In the genomic region with DNA sequence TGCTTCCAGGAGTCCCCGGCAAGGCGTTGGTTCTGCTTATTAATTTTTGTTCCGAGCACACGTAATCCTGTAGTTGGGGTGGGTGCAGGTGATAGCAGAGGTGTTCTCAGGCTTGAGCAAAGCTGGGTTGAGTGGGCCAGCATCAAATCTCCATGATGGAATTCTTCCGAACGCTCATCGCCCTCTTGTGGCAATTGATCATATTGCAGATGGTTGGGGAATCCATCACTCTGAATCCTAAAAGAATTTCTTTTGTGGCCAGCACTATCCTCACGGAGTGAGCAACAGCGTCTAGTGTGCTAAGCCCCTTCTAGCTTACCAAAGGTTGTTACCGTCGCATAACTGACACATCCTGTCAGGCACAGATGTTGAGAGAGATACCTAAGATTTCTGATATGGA, we compare ENCODE assay signal across 9 mouse cellular contexts. TPM values are rescaled to one million over a fixed set of nuclear protein-coding genes. Genes with fewer than 3 reads are reported as not detected.
DNase-seq lines count a peak whose midpoint lies in the region; ATAC-seq and TF ChIP-seq lines count a peak whose summit lies in the region.
"Had no signal": no experiment of that assay in that cellular context is flagged by ENCODE, and none has a peak within 500 bp of the region (broad histone marks: within the 10 kb centered on the region; RNA-seq: fewer than 3 reads in every experiment).

No protein-coding gene starts in this region.

- 11% methylated on average over 11 of the region's 11 CpGs for WGBS in kidney, adult 2 months
- 16% methylated on average over 11 of the region's 11 CpGs for WGBS in kidney, embryonic 16.5 days
- WGBS in embryonic facial prominence, embryonic 10.5 days: 18% methylated on average over 11 of the region's 11 CpGs
- 16% methylated on average over 11 of the region's 11 CpGs for WGBS in hindbrain, embryonic 13.5 days

- peak; percentile 68 for TF ChIP-seq CTCF in kidney, adult 2 months (conservative IDR thresholded peaks at IDR 0.05; ENCODE audit: insufficient read depth, insufficient read length, low read depth, low read length)

- DNase-seq in kidney, adult 2 months: peak; percentile 44
- DNase-seq in adrenal gland, postnatal 25 days: peak; percentile 59
- peak; percentile 75 for DNase-seq in embryonic facial prominence, embryonic 10.5 days (ENCODE audit: low spot score)
- DNase-seq in left cerebral cortex, postnatal 4 days: peak; percentile 71
- peak; percentile 53 for DNase-seq in naive thymus-derived CD4-positive, alpha-beta T cell, adult 2 months (ENCODE audit: low read depth)
- DNase-seq in thymus, postnatal 0 days (ENCODE audit: low spot score): peak; percentile 56

- H3K4me1 ChIP-seq in kidney, adult 2 months (ENCODE audit: control insufficient read depth, insufficient read depth, low read length): no peaks in the 10 kb centered on the region
- H3K4me1 ChIP-seq in kidney, embryonic 16.5 days (ENCODE audit: insufficient read depth, low read length): no peaks in the 10 kb centered on the region
- H3K4me1 ChIP-seq in embryonic facial prominence, embryonic 10.5 days: peaks cover 4% of the 10 kb centered on the region
- H3K4me1 ChIP-seq in hindbrain, embryonic 13.5 days (replicated peaks): no peaks in the 10 kb centered on the region

- H3K9me3 ChIP-seq in kidney, embryonic 16.5 days (ENCODE audit: low read length): no peaks in the 10 kb centered on the region
- H3K9me3 ChIP-seq in embryonic facial prominence, embryonic 10.5 days: no peaks in the 10 kb centered on the region
- no peaks in the 10 kb centered on the region for H3K9me3 ChIP-seq in hindbrain, embryonic 13.5 days
- H3K9me3 ChIP-seq: embryonic facial prominence, embryonic 12.5 days had no signal

- no peak overlapping the region for H3K27ac ChIP-seq in kidney, adult 2 months (ENCODE audit: insufficient read depth, low read depth, low read length)
- no peak overlapping the region for H3K27ac ChIP-seq in kidney, embryonic 16.5 days (ENCODE audit: low read length)
- no peak overlapping the region for H3K27ac ChIP-seq in embryonic facial prominence, embryonic 10.5 days (replicated peaks)
- H3K27ac ChIP-seq in hindbrain, embryonic 13.5 days: no peak overlapping the region
- H3K27ac ChIP-seq: embryonic facial prominence, embryonic 12.5 days had no signal

- H3K36me3 ChIP-seq in kidney, adult 2 months (ENCODE audit: control insufficient read depth, insufficient read depth, low read length): no peaks in the 10 kb centered on the region
- H3K36me3 ChIP-seq in kidney, embryonic 16.5 days (ENCODE audit: insufficient read depth, low read length): no peaks in the 10 kb centered on the region
- no peaks in the 10 kb centered on the region for H3K36me3 ChIP-seq in embryonic facial prominence, embryonic 10.5 days (replicated peaks)
- H3K36me3 ChIP-seq in hindbrain, embryonic 13.5 days: no peaks in the 10 kb centered on the region
- H3K36me3 ChIP-seq: embryonic facial prominence, embryonic 12.5 days had no signal

- intact Hi-C loops in left cerebral cortex, postnatal 4 days (cut with DNase I): loop anchor here (10.0 kb wide), 2 partner anchors 198 to 318 kb away; no protein-coding TSS in a partner anchor

- H3K27me3 ChIP-seq in kidney, adult 2 months (replicated peaks; ENCODE audit: control insufficient read depth, insufficient read depth, low read length): no peaks in the 10 kb centered on the region
- no peaks in the 10 kb centered on the region for H3K27me3 ChIP-seq in kidney, embryonic 16.5 days (ENCODE audit: insufficient read depth, low read length)
- no peaks in the 10 kb centered on the region for H3K27me3 ChIP-seq in embryonic facial prominence, embryonic 10.5 days (replicated peaks; ENCODE audit: low read depth, poor library complexity, severe bottlenecking)
- no peaks in the 10 kb centered on the region for H3K27me3 ChIP-seq in hindbrain, embryonic 13.5 days
- H3K27me3 ChIP-seq: embryonic facial prominence, embryonic 12.5 days had no signal

- H3K4me2 ChIP-seq in kidney, embryonic 16.5 days (replicated peaks; ENCODE audit: low read depth, low read length): no peak overlapping the region
- H3K4me2 ChIP-seq in hindbrain, embryonic 13.5 days: no peak overlapping the region
- H3K4me2 ChIP-seq: embryonic facial prominence, embryonic 12.5 days had no signal

- no peak overlapping the region for H3K4me3 ChIP-seq in kidney, adult 2 months (ENCODE audit: insufficient read depth, low read depth, low read length)
- H3K4me3 ChIP-seq in kidney, embryonic 16.5 days (ENCODE audit: low read length): no peak overlapping the region
- H3K4me3 ChIP-seq in embryonic facial prominence, embryonic 10.5 days: no peak overlapping the region
- H3K4me3 ChIP-seq in hindbrain, embryonic 13.5 days: no peak overlapping the region
- H3K4me3 ChIP-seq: embryonic facial prominence, embryonic 12.5 days had no signal

- no peak overlapping the region for H3K9ac ChIP-seq in kidney, embryonic 16.5 days (replicated peaks; ENCODE audit: low read length)
- no peak overlapping the region for H3K9ac ChIP-seq in hindbrain, embryonic 13.5 days
- H3K9ac ChIP-seq: embryonic facial prominence, embryonic 12.5 days had no signal

- no peak for TF ChIP-seq POLR2A in kidney, adult 2 months (IDR thresholded peaks at IDR 0.05; ENCODE audit: low read depth, low read length)

- no peak for ATAC-seq in kidney, embryonic 16.5 days (ENCODE audit: low FRiP score, low TSS enrichment)
- peak; percentile 59; the same call in 1 of the 2 replicates for ATAC-seq in hindbrain, embryonic 13.5 days (ENCODE audit: low FRiP score)

RNA-seq across cellular contexts. Expression of a gene that starts 14.4 kb away (rescaled TPM):
- polyA plus RNA-seq in kidney, adult 2 months (2012; rRNA removed): 0.06 and 0.23 TPM in 2 replicates
- polyA plus RNA-seq in kidney, embryonic 16.5 days (2015; fragmentation: Nextera tagmentation; extraction: Ambion mirVana): 2.3 and 2.4 TPM in 2 replicates
- 6.9 and 10.1 TPM in 2 replicates for total RNA-seq in adrenal gland, postnatal 25 days (2021)
- polyA plus RNA-seq in embryonic facial prominence, embryonic 10.5 days (2016; fragmentation: Nextera tagmentation; extraction: Ambion mirVana): 8.5 and 9.6 TPM in 2 replicates
- 21.8 and 23.4 TPM in 2 replicates for polyA plus RNA-seq in hindbrain, embryonic 13.5 days (2015; fragmentation: Nextera tagmentation; extraction: Ambion mirVana)
- total RNA-seq in left cerebral cortex, postnatal 4 days (2021): 10 to 100 TPM; 36.6 to 38.4 TPM
- 0.41 and 0.52 TPM in 2 replicates for polyA plus RNA-seq in thymus, postnatal 0 days (2015; fragmentation: Nextera tagmentation; extraction: Ambion mirVana)

RNA-seq across cellular contexts. Expression of a gene that starts 18.5 kb away (rescaled TPM):
- 0.22 and 0.49 TPM in 2 replicates for polyA plus RNA-seq in kidney, adult 2 months (2012; rRNA removed)
- polyA plus RNA-seq in kidney, embryonic 16.5 days (2015; fragmentation: Nextera tagmentation; extraction: Ambion mirVana): not detected in 2 replicates
- not detected in 2 replicates for total RNA-seq in adrenal gland, postnatal 25 days (2021)
- polyA plus RNA-seq in embryonic facial prominence, embryonic 10.5 days (2016; fragmentation: Nextera tagmentation; extraction: Ambion mirVana): not detected in 2 replicates
- not detected in 2 replicates for polyA plus RNA-seq in hindbrain, embryonic 13.5 days (2015; fragmentation: Nextera tagmentation; extraction: Ambion mirVana)
- total RNA-seq in left cerebral cortex, postnatal 4 days (2021): not detected
- 0.40 and 0.44 TPM in 2 replicates for polyA plus RNA-seq in thymus, postnatal 0 days (2015; fragmentation: Nextera tagmentation; extraction: Ambion mirVana)
- polyA plus RNA-seq: embryonic facial prominence, embryonic 12.5 days had no signal

RNA-seq across cellular contexts. Expression of a gene that starts 46.4 kb away (rescaled TPM):
- polyA plus RNA-seq in kidney, adult 2 months (2012; rRNA removed): 0.92 and 1.8 TPM in 2 replicates
- 3.4 and 11.4 TPM in 2 replicates for polyA plus RNA-seq in kidney, embryonic 16.5 days (2015; fragmentation: Nextera tagmentation; extraction: Ambion mirVana)
- total RNA-seq in adrenal gland, postnatal 25 days (2021): 23.3 and 33.2 TPM in 2 replicates
- 0.66 and 2.0 TPM in 2 replicates for polyA plus RNA-seq in embryonic facial prominence, embryonic 10.5 days (2016; fragmentation: Nextera tagmentation; extraction: Ambion mirVana)
- polyA plus RNA-seq in hindbrain, embryonic 13.5 days (2015; fragmentation: Nextera tagmentation; extraction: Ambion mirVana): 0.86 and 1.8 TPM in 2 replicates
- 1 to 10 TPM in 1 of 2 experiments, not detected in 1; 6.2 TPM for total RNA-seq in left cerebral cortex, postnatal 4 days (2021)
- 1.0 and 1.8 TPM in 2 replicates for polyA plus RNA-seq in thymus, postnatal 0 days (2015; fragmentation: Nextera tagmentation; extraction: Ambion mirVana)
